Mouse (Mus musculus): ENCODE results near the gene Wdr70.

- TF ChIP-seq POLR2A (IDR thresholded peaks at IDR 0.05; ENCODE audit: insufficient read depth, low read depth, low read length), result no peak
- TF ChIP-seq CTCF (IDR thresholded peaks at IDR 0.05; ENCODE audit: insufficient read depth, low read depth, low read length), result no peak
Measured at GRCm38 (mm10) chr15:8082139-8082538, 16.9 kb downstream of the Wdr70 start.

All from olfactory bulb, adult 2 months (tissue).